Comparison of ENCODE assay signal across 8 mouse cellular contexts in genomic region chr3:95986001-95986622, GRCm38 (mm10). TPM values are rescaled to one million over a fixed set of nuclear protein-coding genes. Genes with fewer than 3 reads are reported as not detected.
DNase-seq lines count a peak whose midpoint lies in the region; ATAC-seq and TF ChIP-seq lines count a peak whose summit lies in the region.

No protein-coding gene starts in this region.

- H3K4me1 ChIP-seq in bone marrow, adult 2 months (ENCODE audit: control insufficient read depth, insufficient read depth, low read length) = peaks cover 4% of the 10 kb centered on the region; the same call in 1 of the 2 replicates
- H3K4me1 ChIP-seq in kidney, embryonic 16.5 days (ENCODE audit: insufficient read depth, low read length) = peaks cover 35% of the 10 kb centered on the region
- peaks cover 17% of the 10 kb centered on the region for H3K4me1 ChIP-seq in lung, postnatal 0 days (ENCODE audit: insufficient read depth, low read depth, low read length)

- 38% methylated on average over 21 of the region's 21 CpGs for WGBS in bone marrow, adult 2 months
- 5% methylated on average over 21 of the region's 21 CpGs for WGBS in kidney, embryonic 16.5 days
- WGBS in lung, postnatal 0 days = 2% methylated on average over 21 of the region's 21 CpGs

- H3K9me3 ChIP-seq in kidney, embryonic 16.5 days (ENCODE audit: low read length) = no peaks in the 10 kb centered on the region
- no peaks in the 10 kb centered on the region for H3K9me3 ChIP-seq in lung, postnatal 0 days (ENCODE audit: low read length)

- peak overlapping the region; percentile 53 for H3K4me2 ChIP-seq in kidney, embryonic 16.5 days (replicated peaks; ENCODE audit: low read depth, low read length)
- H3K4me2 ChIP-seq in lung, postnatal 0 days (replicated peaks; ENCODE audit: low read depth, low read length) = peak overlapping the region; percentile 42

- TF ChIP-seq POLR2A in bone marrow, adult 2 months (IDR thresholded peaks at IDR 0.05; ENCODE audit: borderline replicate concordance, control insufficient read depth, low read depth, low read length) = no peak

- peaks cover 29% of the 10 kb centered on the region for H3K36me3 ChIP-seq in kidney, embryonic 16.5 days (ENCODE audit: insufficient read depth, low read length)
- no peaks in the 10 kb centered on the region for H3K36me3 ChIP-seq in lung, postnatal 0 days (ENCODE audit: insufficient read depth, low read length)

- H3K27me3 ChIP-seq in kidney, embryonic 16.5 days (ENCODE audit: insufficient read depth, low read length) = no peaks in the 10 kb centered on the region
- H3K27me3 ChIP-seq in lung, postnatal 0 days (replicated peaks; ENCODE audit: insufficient read depth, low read length) = no peaks in the 10 kb centered on the region

- TF ChIP-seq EP300 in lung, postnatal 0 days (IDR thresholded peaks at IDR 0.05) = no peak

- H3K9ac ChIP-seq in kidney, embryonic 16.5 days (replicated peaks; ENCODE audit: low read length) = peak overlapping the region; percentile 66
- H3K9ac ChIP-seq in lung, postnatal 0 days (replicated peaks; ENCODE audit: low read depth) = 0 out of 2 replicates have a peak overlapping the region, but pooled peaks have one; percentile 8

- ATAC-seq in kidney, embryonic 16.5 days (ENCODE audit: low FRiP score, low TSS enrichment) = 0 out of 2 replicates have a peak, but pooled peaks have one; percentile 9
- peak; percentile 57 for ATAC-seq in lung, postnatal 0 days
- ATAC-seq in erythroid progenitor cell, adult 5-6 weeks (replicated peaks; ENCODE audit: low FRiP score, poor library complexity, severe bottlenecking) = no peak

- intact Hi-C loops in gastrocnemius, postnatal 14 days (cut with DNase I; ENCODE audit: low total_unique reads) = no loop called here

- DNase-seq in layer of hippocampus, postnatal 10 days (ENCODE audit: low spot score in 2 of 2) = peak; percentile 69 to 72
- no peak for DNase-seq in layer of hippocampus, postnatal 25 days (ENCODE audit: extremely low spot score in 1 of 2, low spot score in 1 of 2)
- DNase-seq in gastrocnemius, postnatal 14 days = peak; percentile 81
- peak; percentile 80 for DNase-seq in lung, postnatal 0 days (ENCODE audit: low spot score)
- peak; percentile 77 for DNase-seq in retina, postnatal 1 day

- no peak overlapping the region for H3K4me3 ChIP-seq in bone marrow, adult 2 months (replicated peaks; ENCODE audit: control insufficient read depth, low read depth, low read length)
- peak overlapping the region; percentile 27 for H3K4me3 ChIP-seq in kidney, embryonic 16.5 days (ENCODE audit: low read length)
- 0 out of 2 replicates have a peak overlapping the region, but pooled peaks have one; percentile 5 for H3K4me3 ChIP-seq in lung, postnatal 0 days (ENCODE audit: low read depth, low read length)

- peak overlapping the region; percentile 55 for H3K27ac ChIP-seq in bone marrow, adult 2 months (ENCODE audit: control insufficient read depth, insufficient read depth, low read depth, low read length, poor library complexity)
- peak overlapping the region; percentile 98 for H3K27ac ChIP-seq in kidney, embryonic 16.5 days (ENCODE audit: low read length)
- H3K27ac ChIP-seq in lung, postnatal 0 days (ENCODE audit: low read length) = peak overlapping the region; percentile 86

- no peak for TF ChIP-seq CTCF in bone marrow, adult 2 months (IDR thresholded peaks at IDR 0.05; ENCODE audit: control insufficient read depth, insufficient read depth, low read length)
- no peak for TF ChIP-seq CTCF in lung, postnatal 0 days (IDR thresholded peaks at IDR 0.05)

RNA-seq across cellular contexts. Expression of gene Plekho1, which starts 9.7 kb away (rescaled TPM):
- 10 to 100 TPM; 50.2 to 56.5 TPM for total RNA-seq in layer of hippocampus, postnatal 10 days (2021)
- 10 to 100 TPM; 37.0 to 41.3 TPM for total RNA-seq in layer of hippocampus, postnatal 25 days (2021)
- polyA plus RNA-seq in bone marrow, adult 2 months (2011; ENCODE audit: insufficient read depth, insufficient read length, low replicate concordance, missing spikeins) = 36.1 and 59.2 TPM in 2 replicates
- total RNA-seq in gastrocnemius, postnatal 14 days (2021) = 10 to 100 TPM; 30.0 to 50.8 TPM
- polyA plus RNA-seq in kidney, embryonic 16.5 days (2015; fragmentation: Nextera tagmentation; extraction: Ambion mirVana) = 29.0 and 32.8 TPM in 2 replicates
- polyA plus RNA-seq in lung, postnatal 0 days (2015; fragmentation: Nextera tagmentation; extraction: Ambion mirVana) = 53.5 and 55.4 TPM in 2 replicates
- total RNA-seq in erythroid progenitor cell, adult 5-6 weeks (2015; ENCODE audit: low replicate concordance) = 12.6 and 13.4 TPM in 2 replicates
- 8.6 and 18.6 TPM in 2 replicates for total RNA-seq in erythroid progenitor cell, adult 5-6 weeks (2017; ENCODE audit: low replicate concordance)

RNA-seq across cellular contexts. Expression of gene Anp32e, which starts 57.1 kb away (rescaled TPM):
- 100 to 1,000 TPM; 103 to 105 TPM for total RNA-seq in layer of hippocampus, postnatal 10 days (2021)
- 10 to 100 TPM; 73.8 to 73.9 TPM for total RNA-seq in layer of hippocampus, postnatal 25 days (2021)
- 275 and 382 TPM in 2 replicates for polyA plus RNA-seq in bone marrow, adult 2 months (2011; ENCODE audit: insufficient read depth, insufficient read length, low replicate concordance, missing spikeins)
- 10 to 100 TPM; 74.2 to 78.4 TPM for total RNA-seq in gastrocnemius, postnatal 14 days (2021)
- 206 and 252 TPM in 2 replicates for polyA plus RNA-seq in kidney, embryonic 16.5 days (2015; fragmentation: Nextera tagmentation; extraction: Ambion mirVana)
- 72.5 and 79.6 TPM in 2 replicates for polyA plus RNA-seq in lung, postnatal 0 days (2015; fragmentation: Nextera tagmentation; extraction: Ambion mirVana)
- 153 and 197 TPM in 2 replicates for total RNA-seq in erythroid progenitor cell, adult 5-6 weeks (2015; ENCODE audit: low replicate concordance)
- total RNA-seq in erythroid progenitor cell, adult 5-6 weeks (2017; ENCODE audit: low replicate concordance) = 541 and 717 TPM in 2 replicates

Comparison
In these comparisons a context has a peak if more than half of its experiments do, and no peak if none do; other contexts are left out.
1. DNase-seq: peak in layer of hippocampus, postnatal 10 days (2 of 2), gastrocnemius, postnatal 14 days (single experiment), lung, postnatal 0 days (single experiment) and retina, postnatal 1 day (single experiment); none in layer of hippocampus, postnatal 25 days (0 of 2).
2. Peak in every context shown above with its lines, with median percentiles within 50 percentile points of each other: H3K27ac ChIP-seq.